Mouse (Mus musculus) E14TG2a.4 (cell line): ENCODE results near the gene Nenf.

ENCODE experiments used
- CTCF ChIP-seq: conservative IDR thresholded peaks from 2 replicates; pipeline ENCODE4 v1.5.1; 2014; ENCODE audit warnings: low read length
- NANOG ChIP-seq: IDR thresholded peaks from 2 replicates; pipeline ENCODE4 v1.6.1; 2014; ENCODE audit warnings: borderline replicate concordance, low read length, mixed read lengths
- POU5F1 ChIP-seq: IDR thresholded peaks from 2 replicates; pipeline ENCODE4 v1.6.1; 2014; ENCODE audit warnings: low read length, borderline replicate concordance

DNA sequence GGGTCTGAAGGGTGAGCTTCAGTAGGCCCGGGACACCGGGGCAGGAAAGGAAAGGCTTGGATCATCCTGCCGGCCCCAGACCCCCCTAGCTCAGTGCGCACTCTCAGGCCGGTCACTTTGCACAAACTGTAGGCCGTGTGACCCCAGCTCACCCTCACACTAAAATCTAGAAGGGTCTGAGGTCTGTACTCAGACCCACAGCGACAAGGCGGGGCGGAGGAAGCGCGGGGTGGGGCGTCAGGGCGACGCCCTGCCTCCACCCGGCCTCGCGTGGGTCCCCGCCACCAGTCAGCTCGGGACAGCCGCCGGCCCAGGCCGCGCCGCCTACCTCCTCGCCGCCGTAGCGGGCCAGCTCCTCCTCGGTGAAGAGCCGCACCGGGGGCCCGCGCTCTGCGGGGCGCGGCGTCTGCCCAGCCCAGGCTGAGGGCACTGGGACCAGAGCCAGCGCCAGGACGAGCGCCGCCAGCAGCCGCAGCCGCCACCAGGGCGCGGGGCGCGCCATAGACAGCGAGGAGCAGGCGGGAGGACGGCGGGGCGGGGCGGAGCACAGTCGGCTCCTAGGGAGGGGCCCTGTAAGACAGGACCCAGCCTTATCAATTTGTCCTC, at the start of gene Nenf:
- TF ChIP-seq CTCF (no peak), NANOG (no peak), POU5F1 (no peak)
